Mouse (Mus musculus): ENCODE measurements around the gene Stat3. TPM values are rescaled to one million over a fixed set of nuclear protein-coding genes. Genes with fewer than 3 reads are reported as not detected.

Gene Stat3
- total RNA-seq, 2 experiments from 2014 or later, result 111 to 115 TPM

DNA sequence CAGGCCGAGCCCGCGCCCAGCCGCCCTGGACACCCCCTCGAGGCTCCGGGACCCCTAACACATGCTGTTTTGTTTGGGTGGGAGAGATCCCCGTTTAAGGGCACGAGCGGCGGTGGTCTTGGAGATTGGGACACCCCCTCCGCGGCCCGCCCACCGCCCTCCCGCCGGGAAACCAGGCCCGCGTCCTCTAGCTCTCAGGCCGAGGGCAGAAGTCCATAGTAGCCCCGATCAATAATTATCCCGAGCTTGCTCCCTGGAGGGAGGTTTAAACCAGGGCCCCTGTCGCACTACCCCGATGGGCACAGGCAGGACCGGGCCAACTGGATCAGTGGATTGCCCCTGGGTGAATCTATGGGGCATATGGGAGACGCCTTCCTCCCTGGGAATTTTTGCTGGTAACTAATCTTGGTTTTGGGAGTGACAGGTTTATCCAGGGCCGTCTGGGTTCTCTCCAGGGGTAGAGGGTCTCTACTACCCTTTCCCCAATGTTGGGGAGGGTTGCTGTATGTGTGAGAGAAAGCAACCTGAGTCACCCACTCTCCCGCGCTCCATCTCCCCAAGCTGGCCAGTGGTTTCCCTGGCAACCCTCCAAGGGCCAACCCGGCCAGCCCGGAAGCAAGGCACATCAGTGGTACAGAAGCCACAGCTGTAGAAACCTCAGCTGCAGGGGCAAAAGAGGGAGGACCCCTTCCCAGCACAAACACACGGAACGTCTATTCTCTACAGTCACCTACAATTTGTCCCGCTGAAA lies 88.4 kb downstream of the Stat3 start:
- peak; percentile 79 for DNase-seq

DNA sequence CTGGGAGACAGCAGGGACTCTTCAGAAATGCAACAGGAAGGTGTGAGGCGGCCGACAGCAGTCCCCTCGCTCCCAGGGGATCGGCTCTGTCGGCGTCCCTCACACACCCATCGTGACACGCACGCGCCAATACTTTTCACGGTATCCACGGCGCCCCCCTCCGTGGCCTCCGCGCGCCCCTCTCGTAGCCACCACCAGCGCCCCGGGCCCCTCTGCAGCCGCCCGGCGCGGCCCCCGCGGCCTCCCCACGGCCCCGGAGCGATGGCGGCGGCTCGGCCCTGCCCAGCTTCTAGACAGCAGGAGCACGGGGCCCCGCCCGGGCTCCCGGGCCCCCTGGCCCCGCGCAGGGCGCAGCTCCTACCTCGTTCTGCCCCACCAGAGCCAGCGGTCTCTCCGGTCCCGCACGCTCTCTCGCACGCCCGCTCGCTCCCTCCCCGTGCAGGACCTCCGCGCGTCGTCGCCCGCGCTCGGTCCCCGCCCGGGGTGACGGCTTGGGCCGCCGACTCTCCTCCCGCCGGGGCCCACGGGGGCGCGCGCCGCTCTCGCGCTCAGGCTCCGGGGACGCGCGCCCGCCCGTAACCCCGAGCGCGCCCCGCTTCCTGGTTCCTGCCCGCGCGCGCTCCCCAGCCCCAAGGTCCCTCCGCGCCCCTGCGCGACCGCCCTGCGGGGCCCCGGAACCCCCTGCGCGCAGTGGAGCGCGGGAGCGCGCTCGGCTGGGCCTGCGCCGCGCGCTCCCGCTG lies 89.1 kb downstream of the Stat3 start, which contains the start of gene Stat5b:
TSS of gene Stat5b (minus strand) at position 687 of the 740 bp plus-strand sequence.
- DNase-seq, result peak; percentile 80

DNA sequence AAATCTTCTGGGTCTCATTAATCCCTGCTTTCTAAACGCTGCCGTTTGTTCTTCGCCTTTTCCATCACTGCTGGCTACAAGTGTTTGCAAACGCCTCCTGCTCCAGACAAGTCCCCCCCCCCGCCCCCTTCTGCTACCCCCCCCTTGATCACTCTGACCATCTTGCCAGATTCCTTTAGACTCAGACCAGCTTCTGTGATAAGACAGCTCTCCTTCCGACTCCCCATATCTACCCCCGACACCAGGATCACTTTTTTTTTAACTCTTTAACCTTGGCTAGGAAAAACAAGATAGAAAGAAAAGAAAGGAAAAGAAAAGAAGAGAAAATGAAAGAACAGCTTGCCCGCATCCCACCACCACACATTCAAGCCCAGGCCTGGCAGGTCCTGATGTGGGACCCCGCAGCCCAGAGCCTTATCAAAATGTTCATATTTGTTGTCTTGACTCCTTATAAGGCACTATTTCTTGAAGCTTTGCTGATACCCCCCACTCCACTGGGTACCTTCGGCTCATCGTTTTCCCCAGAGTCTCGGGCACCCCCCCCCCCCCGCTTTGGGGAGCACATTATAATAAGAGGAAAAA lies 89.8 kb downstream of the Stat3 start:
- DNase-seq, result no peak

DNA sequence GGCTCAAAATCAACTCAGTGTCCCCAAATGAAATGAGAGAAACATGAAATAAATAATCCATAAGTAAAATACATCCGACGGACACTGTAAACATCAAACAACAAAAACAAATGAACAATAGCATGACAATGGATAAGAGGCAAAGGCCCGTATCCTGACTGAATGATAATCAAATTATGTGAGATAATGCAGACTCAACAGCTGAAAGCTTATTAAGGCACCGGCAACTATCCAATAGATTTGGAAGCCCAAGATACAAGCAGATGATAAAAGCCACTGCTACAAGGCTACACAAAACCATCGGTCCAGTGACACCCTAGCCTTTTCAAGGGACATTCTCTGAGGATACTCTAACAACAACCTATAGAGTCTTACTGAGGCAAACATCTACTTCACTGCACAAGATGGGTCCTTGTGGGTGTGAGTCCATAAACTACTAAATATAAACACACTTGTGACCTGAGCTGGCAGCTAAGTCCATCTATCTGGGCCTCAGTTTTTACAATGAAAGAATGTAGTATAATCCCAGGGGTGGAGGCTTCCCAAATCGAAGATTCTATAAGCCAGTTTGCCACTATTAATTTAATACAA lies 90.5 kb downstream of the Stat3 start:
- DNase-seq, result no peak

DNA sequence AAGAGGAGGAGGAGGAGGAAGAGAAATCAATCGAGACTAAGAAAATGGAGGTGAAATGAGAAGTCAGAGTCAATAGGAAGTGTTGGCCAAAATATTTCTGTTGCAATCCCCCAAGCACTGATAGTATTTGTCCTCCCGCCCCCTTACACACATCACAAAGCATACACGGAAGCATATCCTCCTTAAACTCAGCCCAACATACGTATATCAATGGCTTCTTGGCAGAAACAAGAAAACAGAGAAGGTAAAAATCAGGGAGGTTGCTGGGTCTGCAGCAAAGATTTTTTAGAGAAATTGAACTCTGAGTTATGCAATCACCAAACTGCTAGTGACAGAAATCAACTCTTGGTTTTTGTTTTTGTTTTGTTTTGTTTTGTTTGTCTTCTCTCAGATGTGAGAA lies 91.3 kb downstream of the Stat3 start:
- no peak for DNase-seq

DNA sequence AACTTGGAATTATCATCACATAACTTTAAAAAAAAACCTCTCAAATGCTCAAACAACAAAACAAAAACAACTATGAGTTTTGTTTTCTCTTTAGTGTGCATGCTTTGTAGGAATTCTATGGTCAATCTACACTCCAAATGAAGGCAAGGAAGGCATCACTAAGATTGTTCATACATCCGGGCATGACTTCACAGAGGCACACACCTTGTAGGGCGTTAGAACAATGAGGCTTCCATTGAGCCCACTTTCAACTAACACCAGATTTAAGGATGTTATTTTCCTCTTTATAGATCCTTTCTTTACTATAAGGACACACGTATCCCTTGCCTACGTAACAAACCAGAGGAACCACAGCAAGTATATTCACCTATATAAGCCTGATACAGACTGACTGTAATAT lies 91.8 kb downstream of the Stat3 start:
- no peak for DNase-seq

DNA sequence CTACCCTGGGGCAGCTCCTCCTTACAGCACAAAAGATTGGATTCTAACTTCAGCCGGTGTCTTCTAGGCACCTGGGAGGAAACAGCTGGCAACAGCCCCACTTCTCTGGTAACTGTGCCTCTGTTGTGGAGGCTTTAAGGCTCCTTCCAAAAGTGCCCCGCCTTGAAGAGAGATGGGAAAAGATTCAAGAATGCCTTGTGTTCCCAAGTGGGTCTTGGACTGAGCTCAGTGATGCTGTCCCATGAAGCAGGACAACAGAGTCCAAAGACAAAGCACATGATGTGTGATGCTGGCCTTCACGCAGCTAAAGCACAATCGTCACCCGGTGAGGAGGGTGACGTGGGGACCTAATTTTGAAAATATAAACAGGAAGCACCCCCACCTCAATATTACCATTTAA lies 93.5 kb downstream of the Stat3 start:
- no peak for DNase-seq

DNA sequence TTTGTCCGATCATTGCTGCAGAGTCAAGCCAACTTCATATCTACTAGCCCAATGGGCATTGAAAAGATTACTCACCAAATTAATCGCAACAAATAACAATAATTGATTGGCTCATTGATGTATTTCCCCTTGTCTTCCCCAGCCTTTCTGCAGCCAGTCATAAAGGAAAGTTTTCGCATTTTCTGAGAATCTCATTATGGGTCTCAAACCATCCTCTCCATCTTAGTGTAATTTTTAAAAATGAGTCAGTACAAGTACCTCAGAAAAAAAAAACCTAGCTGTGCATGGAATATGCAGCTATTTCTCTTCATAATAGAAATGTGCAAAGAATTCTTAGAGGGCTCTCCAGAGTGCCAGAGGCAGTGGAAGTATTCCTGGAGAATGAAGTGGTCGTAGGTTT lies 95.2 kb downstream of the Stat3 start:
- DNase-seq, result no peak

DNA sequence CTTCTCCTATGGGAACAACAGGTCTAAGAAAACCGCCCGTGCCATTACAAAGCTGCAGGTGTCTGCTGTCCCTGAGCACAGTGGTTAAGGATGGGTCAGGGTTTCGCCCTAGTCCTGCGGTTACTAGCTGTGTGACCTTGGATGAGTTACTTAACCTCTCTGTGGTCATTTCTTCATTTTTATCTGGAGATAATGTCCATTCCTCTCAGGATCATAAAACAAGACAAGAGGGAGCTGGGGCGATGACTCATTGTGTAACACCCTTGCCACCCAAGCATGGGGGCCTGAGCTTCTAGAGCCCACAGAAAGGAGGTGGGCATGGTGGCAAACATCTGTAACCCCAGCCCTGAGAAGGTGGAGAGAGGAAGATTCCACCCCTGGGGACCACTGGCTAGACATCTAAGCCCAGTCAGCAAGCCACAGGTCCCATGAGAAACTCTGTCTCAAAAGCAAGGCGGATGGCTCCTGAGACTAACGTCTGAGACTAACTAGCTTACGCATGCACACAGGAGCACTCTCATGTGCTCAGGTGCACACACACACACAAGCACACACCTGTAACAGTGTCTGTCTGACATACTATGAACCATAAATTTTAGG lies 96.2 kb downstream of the Stat3 start:
- no peak for DNase-seq

DNA sequence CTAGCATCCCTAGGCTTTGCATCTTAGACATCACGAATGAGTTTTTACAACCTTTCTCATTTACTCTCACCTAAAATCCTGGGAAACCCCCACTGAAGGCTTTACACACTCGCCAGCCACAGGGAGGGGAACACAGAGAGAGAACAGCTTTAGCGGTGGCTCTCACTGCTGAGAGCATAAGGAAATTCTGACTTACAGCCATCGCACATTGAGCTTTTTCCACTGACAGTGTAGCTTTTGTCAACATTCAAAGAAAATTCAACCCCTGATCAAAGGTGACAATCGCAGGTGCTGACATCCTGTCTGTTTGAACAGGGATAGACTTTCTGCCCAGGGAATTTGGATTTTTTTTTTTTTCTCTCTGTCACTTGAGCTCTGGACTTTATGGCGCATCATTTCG lies 97.3 kb downstream of the Stat3 start:
- no peak for DNase-seq

DNA sequence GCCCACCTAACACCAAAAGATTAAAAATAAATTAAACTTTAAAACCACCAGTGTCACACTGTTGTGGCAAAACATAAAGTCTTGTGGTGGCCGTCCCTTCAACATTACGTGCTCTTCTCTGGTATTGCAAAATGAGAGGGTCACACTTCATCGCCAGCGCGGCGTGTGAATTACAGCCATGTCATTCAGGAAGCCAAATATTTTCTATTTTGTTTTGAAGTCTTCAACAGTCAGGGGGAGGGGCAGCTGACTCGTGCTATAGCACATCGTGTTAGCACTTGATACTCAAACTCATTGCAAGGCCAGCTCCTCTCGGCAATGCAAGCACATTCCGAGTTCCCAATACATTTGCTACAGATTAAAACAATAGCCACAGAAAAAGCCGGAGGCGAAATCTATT lies 98.5 kb downstream of the Stat3 start:
- no peak for DNase-seq

DNA sequence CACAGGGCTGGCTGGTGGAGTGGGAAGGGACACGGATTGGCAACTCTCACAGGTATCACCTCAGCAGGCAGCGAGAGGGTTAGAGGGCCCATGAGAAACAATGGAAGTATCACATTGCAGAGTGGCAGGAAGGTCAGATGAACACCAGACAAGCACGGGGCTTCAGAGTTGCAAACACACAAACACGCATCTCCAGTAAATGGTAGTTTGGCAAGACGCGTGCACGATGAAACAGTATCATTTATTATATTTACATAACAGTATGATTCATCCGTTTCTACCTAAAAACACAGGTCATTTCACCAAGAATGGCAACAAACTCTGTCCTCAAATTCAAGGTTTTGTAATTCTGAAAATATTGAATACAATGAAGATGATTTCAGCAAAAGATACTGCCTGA lies 99.8 kb downstream of the Stat3 start:
- no peak for DNase-seq

DNA sequence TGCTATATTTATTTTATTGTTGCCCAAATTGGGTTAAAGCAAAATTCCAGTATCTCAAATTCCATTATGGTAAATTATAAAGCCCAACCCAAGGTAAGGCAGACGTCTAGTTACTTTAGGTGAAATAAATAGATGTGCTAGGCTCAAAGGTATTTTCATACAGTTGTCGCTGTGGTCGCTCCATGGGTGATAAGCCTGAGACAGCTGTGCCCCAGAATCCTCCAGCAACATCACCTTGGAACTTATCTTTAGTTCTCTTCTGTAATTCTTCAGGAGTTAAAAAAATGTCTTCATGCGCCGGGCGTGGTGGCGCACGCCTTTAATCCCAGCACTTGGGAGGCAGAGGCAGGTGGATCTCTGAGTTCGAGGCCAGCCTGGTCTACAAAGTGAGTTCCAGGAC lies 100.4 kb downstream of the Stat3 start:
- DNase-seq, result no peak

DNA sequence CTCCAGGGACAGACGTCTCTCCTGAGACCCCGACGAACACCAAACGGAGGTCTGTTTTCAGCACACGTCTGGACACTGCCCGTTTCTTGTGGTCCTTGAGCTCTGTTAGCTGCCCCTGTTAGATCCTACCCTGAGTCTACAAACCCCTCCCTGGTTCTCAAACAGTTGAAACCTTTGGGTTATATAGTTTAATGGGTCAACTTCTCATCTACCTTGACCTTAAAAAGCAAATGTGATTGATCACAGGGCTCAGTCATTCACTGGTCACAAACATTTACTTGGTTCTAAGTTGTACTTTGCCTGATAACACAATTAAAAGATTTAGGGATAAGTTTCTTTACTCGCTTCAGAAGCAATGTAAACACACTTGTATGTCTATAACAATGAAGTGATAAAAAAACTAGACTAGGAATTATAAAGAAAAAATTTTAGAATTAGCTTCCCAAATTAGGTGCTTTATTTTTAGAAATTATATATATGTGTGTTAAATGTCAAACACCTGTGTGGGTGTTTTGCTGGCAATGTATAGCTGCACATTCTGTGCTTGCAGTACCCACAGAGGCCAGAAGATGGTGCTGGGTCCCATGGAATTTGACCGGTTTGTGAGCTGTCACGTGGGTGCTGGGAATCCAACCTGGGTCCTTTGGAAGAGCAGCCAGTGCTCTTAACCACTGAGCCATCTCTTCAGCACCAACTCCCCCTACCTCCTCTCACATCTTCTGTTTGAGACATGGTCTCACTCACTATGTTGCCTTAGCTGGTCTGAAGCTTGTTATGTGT lies 102.2 kb downstream of the Stat3 start:
- DNase-seq, result no peak

Other genes with a start within 250 kb of the Stat3 start
- gene Zfp385c, start 247.1 kb downstream of the Stat3 start, total RNA-seq (2021), result under 1 TPM; 0.56 to 0.60 TPM
- gene Dhx58, start 235.3 kb downstream of the Stat3 start, total RNA-seq (2021), result under 1 TPM; 0.62 to 0.83 TPM
- gene Kat2a, start 227.1 kb downstream of the Stat3 start, total RNA-seq (2021), result 10 to 100 TPM; 17.5 to 18.0 TPM
- gene Hspb9, start 225.7 kb downstream of the Stat3 start, total RNA-seq (2021), result not detected
- gene Rab5c, start 201.3 kb downstream of the Stat3 start, total RNA-seq (2021), result 10 to 100 TPM; 78.8 to 83.6 TPM
- gene Kcnh4, start 179.6 kb downstream of the Stat3 start, total RNA-seq (2021), result not detected
- gene Hcrt, start 176.6 kb downstream of the Stat3 start, total RNA-seq (2021), result not detected
- gene Ghdc, start 168.6 kb downstream of the Stat3 start, total RNA-seq (2021), result 1 to 10 TPM; 7.8 to 9.9 TPM
- gene Stat5b, start 88.8 kb downstream of the Stat3 start, total RNA-seq (2021), result 10 to 100 TPM; 45.4 to 52.4 TPM
- gene Stat5a, start 80.2 kb downstream of the Stat3 start, total RNA-seq (2021), result 10 to 100 TPM; 15.7 to 17.4 TPM
- gene Cavin1, start 31.3 kb upstream of the Stat3 start, total RNA-seq (2021), result 100 to 1,000 TPM; 479 to 498 TPM
- 100 to 1,000 TPM; 112 to 115 TPM for gene Atp6v0a1, start 69.9 kb upstream of the Stat3 start, total RNA-seq (2021)
- 10 to 100 TPM in 1 of 2 experiments, 1 to 10 TPM in 1; 9.0 to 10.1 TPM for gene Naglu, start 130.5 kb upstream of the Stat3 start, total RNA-seq (2021)
- gene Hsd17b1, start 138.9 kb upstream of the Stat3 start, total RNA-seq (2021), result not detected
- gene Coasy, start 143.0 kb upstream of the Stat3 start, total RNA-seq (2021), result 10 to 100 TPM; 15.4 to 16.2 TPM
- 10 to 100 TPM; 17.5 to 17.7 TPM for gene Mlx, start 147.7 kb upstream of the Stat3 start, total RNA-seq (2021)
- gene Psmc3ip, start 155.9 kb upstream of the Stat3 start, total RNA-seq (2021), result 10 to 100 TPM; 11.7 to 13.6 TPM
- 10 to 100 TPM; 32.1 to 32.3 TPM for gene Retreg3, start 180.4 kb upstream of the Stat3 start, total RNA-seq (2021)
- 10 to 100 TPM; 53.5 to 53.7 TPM for gene Tubg1, start 180.4 kb upstream of the Stat3 start, total RNA-seq (2021)
- 1 to 10 TPM; 6.6 to 7.0 TPM for gene Tubg2, start 216.4 kb upstream of the Stat3 start, total RNA-seq (2021)
- 1 to 10 TPM; 1.5 to 1.6 TPM for gene Cntnap1, start 231.0 kb upstream of the Stat3 start, total RNA-seq (2021)
- gene Plekhh3, start 231.8 kb upstream of the Stat3 start, total RNA-seq (2021), result 10 to 100 TPM; 23.1 to 27.3 TPM
- gene Ccr10, start 235.9 kb upstream of the Stat3 start, total RNA-seq (2021), result not detected

All from heart, postnatal 4 days (tissue).